Mouse (Mus musculus): ENCODE measurements around the gene Man1a. TPM values are rescaled to one million over a fixed set of nuclear protein-coding genes. Genes with fewer than 3 reads are reported as not detected.

Gene Man1a
- total and polyA plus RNA-seq, 3 experiments: 5.8 to 7.3 TPM; not detected in 1

- Histone ChIP-seq H3K4me3 (ENCODE audit: control insufficient read depth in 1 of 2, insufficient read depth in 1 of 2, low read depth in 2 of 2, low read length in 2 of 2) (no peak overlapping the region), H3K27ac (ENCODE audit: control insufficient read depth, low read depth, low read length) (no peak overlapping the region), H3K4me1 (ENCODE audit: control insufficient read depth in 1 of 2, insufficient read depth in 2 of 2, low read length in 2 of 2) (peaks cover 0 to 5% of the 10 kb centered on the region in 2 experiments; a peak in 2 of 4 replicates), H3K27me3 (ENCODE audit: control insufficient read depth in 1 of 2, insufficient read depth in 2 of 2, low read length in 2 of 2) (no peaks in the 10 kb centered on the region), H3K9me3 (replicated peaks; ENCODE audit: insufficient read depth, low read length) (no peaks in the 10 kb centered on the region), H3K9ac (ENCODE audit: control insufficient read depth, low read depth, low read length, poor library complexity, severe bottlenecking) (no peak overlapping the region), H3K36me3 (ENCODE audit: control insufficient read depth in 1 of 2, insufficient read depth in 2 of 2, low read length in 2 of 2) (peaks cover 0 to 2% of the 10 kb centered on the region in 2 experiments; a peak in 1 of 4 replicates), H3K79me2 (ENCODE audit: control insufficient read depth, insufficient read depth, low read length, poor library complexity) (no peaks in the 10 kb centered on the region)
- DNase-seq (ENCODE audit: low read depth, low spot score): peak; percentile 69
- TF ChIP-seq TCF12 (IDR thresholded peaks at IDR 0.05; ENCODE audit: low read depth, low read length): no peak
- TF ChIP-seq MXI1 (IDR thresholded peaks at IDR 0.05; ENCODE audit: low read depth, low read length): no peak
- TF ChIP-seq ETS1 (IDR thresholded peaks at IDR 0.05; ENCODE audit: low read depth, low read length): 0 out of 2 replicates have a peak, but pooled peaks have one; percentile 17
- TF ChIP-seq EP300 (IDR thresholded peaks at IDR 0.05; ENCODE audit: low read depth in 1 of 2, low read length in 2 of 2): peak; percentile 12 to 58; a peak in 2 of 4 replicates
- TF ChIP-seq BHLHE40 (IDR thresholded peaks at IDR 0.05; ENCODE audit: borderline replicate concordance, low read depth, low read length): no peak
- no peak for TF ChIP-seq CHD1 (IDR thresholded peaks at IDR 0.05; ENCODE audit: low read depth, low read length)
- peak; percentile 46; the same call in 1 of the 2 replicates for TF ChIP-seq ZNF384 (IDR thresholded peaks at IDR 0.05; ENCODE audit: low read depth, low read length)
- TF ChIP-seq RCOR1 (IDR thresholded peaks at IDR 0.05; ENCODE audit: low read depth, low read length): peak; percentile 52
- no peak for TF ChIP-seq MEF2A (IDR thresholded peaks at IDR 0.05; ENCODE audit: extremely low read depth, insufficient replicate concordance, low read depth, low read length, poor library complexity, severe bottlenecking)
- TF ChIP-seq TAL1 (IDR thresholded peaks at IDR 0.05; ENCODE audit: low read length): no peak
- TF ChIP-seq SIN3A (IDR thresholded peaks at IDR 0.05; ENCODE audit: low read length): no peak
These were observed 162.7 kb downstream of the Man1a start for GRCm38 (mm10) chr10:53913546-53914312.

GRCm38 (mm10) chr10:53889512-53889911 is 186.9 kb downstream of the Man1a start:
- H3K79me2 ChIP-seq (ENCODE audit: control insufficient read depth, insufficient read depth, low read length, poor library complexity): no peaks in the 10 kb centered on the region
- no peak overlapping the region; a peak in 1 of 4 replicates for H3K4me3 ChIP-seq (ENCODE audit: control insufficient read depth in 1 of 2, insufficient read depth in 1 of 2, low read depth in 2 of 2, low read length in 2 of 2)
- no peak overlapping the region for H3K9ac ChIP-seq (ENCODE audit: control insufficient read depth, low read depth, low read length, poor library complexity, severe bottlenecking)
- no peak overlapping the region for H3K27ac ChIP-seq (ENCODE audit: control insufficient read depth, low read depth, low read length)
- TF ChIP-seq ZNF384 (IDR thresholded peaks at IDR 0.05; ENCODE audit: low read depth, low read length): no peak
- peak; percentile 57 for TF ChIP-seq GATA1 (IDR thresholded peaks at IDR 0.05; ENCODE audit: low read depth, low read length)
- TF ChIP-seq RAD21 (IDR thresholded peaks at IDR 0.05; ENCODE audit: low read depth, low read length): no peak
- DNase-seq (ENCODE audit: low read depth, low spot score): peak; percentile 43
- H3K36me3 ChIP-seq (ENCODE audit: control insufficient read depth in 1 of 2, insufficient read depth in 2 of 2, low read length in 2 of 2): peaks cover 0 to 10% of the 10 kb centered on the region in 2 experiments; a peak in 2 of 4 replicates
- H3K4me1 ChIP-seq (ENCODE audit: control insufficient read depth in 1 of 2, insufficient read depth in 2 of 2, low read length in 2 of 2): peaks cover 2 to 3% of the 10 kb centered on the region in 2 experiments
- no peaks in the 10 kb centered on the region for H3K9me3 ChIP-seq (replicated peaks; ENCODE audit: insufficient read depth, low read length)
- H3K27me3 ChIP-seq (ENCODE audit: control insufficient read depth in 1 of 2, insufficient read depth in 2 of 2, low read length in 2 of 2): no peaks in the 10 kb centered on the region

All from MEL (cell line).